Comparison of ENCODE assay signal across 8 mouse cellular contexts in the genomic region with DNA sequence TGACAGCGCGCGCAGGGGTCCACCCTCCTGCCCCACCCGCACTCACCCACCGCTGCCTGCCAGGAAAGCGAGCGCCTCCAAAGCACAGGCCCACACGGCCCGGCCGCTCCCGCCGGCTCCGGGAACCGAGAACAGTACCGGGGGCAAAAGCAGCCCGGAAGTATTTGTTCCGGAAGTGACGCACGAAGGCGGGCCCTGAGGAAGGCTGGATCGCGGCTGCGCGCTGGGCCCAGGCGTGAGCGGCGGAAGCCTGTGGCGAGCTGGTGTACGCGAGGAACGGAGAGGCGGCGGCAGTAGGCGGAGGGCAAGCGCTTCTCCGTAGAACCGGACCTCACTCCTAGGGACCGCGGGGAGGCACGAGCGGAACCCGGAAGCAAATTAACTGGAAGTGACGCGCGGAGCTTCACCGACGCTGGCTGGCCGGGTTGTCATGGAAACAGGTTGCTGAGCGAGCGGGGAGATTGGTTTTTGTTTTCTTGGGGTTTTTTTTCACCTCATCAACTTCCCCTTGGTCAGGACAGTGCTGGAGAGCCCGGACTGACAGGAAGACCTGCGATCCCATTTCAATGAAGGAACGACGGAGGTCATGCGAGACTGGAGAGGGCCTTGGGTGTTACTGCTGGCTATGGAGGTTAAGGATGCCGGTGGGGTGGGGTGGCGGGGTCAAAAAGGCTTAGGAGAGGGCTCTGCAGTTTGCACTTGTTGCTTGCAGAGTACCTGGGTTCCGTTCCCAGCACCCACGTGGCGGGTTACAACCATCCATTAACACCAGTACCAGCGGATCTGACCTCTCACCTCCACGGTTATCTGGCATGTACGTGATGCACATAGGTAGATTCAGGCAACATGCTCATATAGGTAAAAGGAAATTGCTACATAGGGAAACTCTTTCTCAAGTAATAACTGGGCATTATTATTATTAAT. TPM values are rescaled to one million over a fixed set of nuclear protein-coding genes. Genes with fewer than 3 reads are reported as not detected.
DNase-seq lines count a peak whose midpoint lies in the region; ATAC-seq and TF ChIP-seq lines count a peak whose summit lies in the region.

A gene (minus strand): TSS at position 175 of the 924 bp plus-strand sequence.

- H3K9ac ChIP-seq in ES-Bruce4 (ENCODE audit: low read depth, poor library complexity, severe bottlenecking), result peak within 1 kb of the TSS; percentile 72
- H3K9ac ChIP-seq in forebrain, embryonic 14.5 days (ENCODE audit: low read length), result peak within 1 kb of the TSS; percentile 96
- H3K9ac ChIP-seq in neural tube, embryonic 15.5 days (replicated peaks), result peak within 1 kb of the TSS; percentile 98

- no peaks in the 10 kb centered on the region for H3K9me3 ChIP-seq in ES-Bruce4 (replicated peaks; ENCODE audit: control insufficient read depth, insufficient read depth, low read length, poor library complexity, severe bottlenecking)
- no peaks in the 10 kb centered on the region for H3K9me3 ChIP-seq in forebrain, embryonic 14.5 days (replicated peaks; ENCODE audit: control insufficient read depth, low read length)
- H3K9me3 ChIP-seq in neural tube, embryonic 15.5 days (replicated peaks), result no peaks in the 10 kb centered on the region

- TF ChIP-seq POLR2A in ES-Bruce4 (IDR thresholded peaks at IDR 0.05; ENCODE audit: insufficient read depth, low read length), result no peak

- peak within 1 kb of the TSS; percentile 60 for H3K4me3 ChIP-seq in ES-Bruce4 (ENCODE audit: low read depth, low read length)
- peak within 1 kb of the TSS; percentile 100 for H3K4me3 ChIP-seq in forebrain, embryonic 14.5 days (ENCODE audit: low read depth, low read length)
- peak within 1 kb of the TSS; percentile 100 for H3K4me3 ChIP-seq in neural tube, embryonic 15.5 days (replicated peaks)

- DNase-seq in forebrain, embryonic 14.5 days (ENCODE audit: low spot score), result peak; percentile 95
- peak; percentile 94 to 96 for DNase-seq in heart, postnatal 14 days
- peak; percentile 93 for DNase-seq in layer of hippocampus, adult 11-12 months (ENCODE audit: low spot score)
- peak; percentile 94 to 95 for DNase-seq in lung, adult 18-20 months
- DNase-seq in testis, postnatal 14 days (ENCODE audit: low spot score), result peak; percentile 92

- H3K4me1 ChIP-seq in ES-Bruce4 (ENCODE audit: control insufficient read depth, insufficient read depth, low read length), result no peaks in the 10 kb centered on the region
- peaks cover 16% of the 10 kb centered on the region for H3K4me1 ChIP-seq in forebrain, embryonic 14.5 days (ENCODE audit: control insufficient read depth, insufficient read depth, low read length)
- peaks cover 44% of the 10 kb centered on the region for H3K4me1 ChIP-seq in neural tube, embryonic 15.5 days

- no peaks in the 10 kb centered on the region for H3K27me3 ChIP-seq in ES-Bruce4 (ENCODE audit: control insufficient read depth, insufficient read depth, low read length, poor library complexity, severe bottlenecking)
- no peaks in the 10 kb centered on the region for H3K27me3 ChIP-seq in forebrain, embryonic 14.5 days (replicated peaks; ENCODE audit: control insufficient read depth, insufficient read depth, low read length)
- no peaks in the 10 kb centered on the region for H3K27me3 ChIP-seq in neural tube, embryonic 15.5 days (replicated peaks)

- TF ChIP-seq EP300 in ES-Bruce4 (IDR thresholded peaks at IDR 0.05; ENCODE audit: insufficient read depth, low read depth, low read length), result no peak

- H3K4me2 ChIP-seq in forebrain, embryonic 14.5 days (ENCODE audit: low read length), result peak within 1 kb of the TSS; percentile 96
- H3K4me2 ChIP-seq in neural tube, embryonic 15.5 days, result peak within 1 kb of the TSS; percentile 96

- intact Hi-C loops in heart, postnatal 14 days (cut with DNase I), result no loop called here

- TF ChIP-seq CTCF in ES-Bruce4 (IDR thresholded peaks at IDR 0.05; ENCODE audit: low read depth, low read length), result no peak

- WGBS in forebrain, embryonic 14.5 days, result 2% methylated on average over 63 of the region's 63 CpGs
- 3% methylated on average over 63 of the region's 63 CpGs for WGBS in neural tube, embryonic 15.5 days

- 0 out of 2 replicates have a peak within 1 kb of the TSS, but pooled peaks have one; percentile 1 for H3K27ac ChIP-seq in ES-Bruce4 (ENCODE audit: insufficient read depth, low read length)
- peak within 1 kb of the TSS; percentile 98 for H3K27ac ChIP-seq in forebrain, embryonic 14.5 days (ENCODE audit: low read depth, low read length)
- peak within 1 kb of the TSS; percentile 99 for H3K27ac ChIP-seq in neural tube, embryonic 15.5 days (replicated peaks)

- no peaks in the 10 kb centered on the region for H3K36me3 ChIP-seq in ES-Bruce4 (ENCODE audit: control insufficient read depth, insufficient read depth, low read length, poor library complexity, severe bottlenecking)
- peaks cover 3% of the 10 kb centered on the region; the same call in 1 of the 2 replicates for H3K36me3 ChIP-seq in forebrain, embryonic 14.5 days (ENCODE audit: control insufficient read depth, insufficient read depth, low read length)
- H3K36me3 ChIP-seq in neural tube, embryonic 15.5 days, result peaks cover 3% of the 10 kb centered on the region; the same call in 1 of the 2 replicates

- ATAC-seq in cerebellum, adult (ENCODE audit: insufficient number of reproducible peaks, low FRiP score, low TSS enrichment), result peak; percentile 80
- ATAC-seq in forebrain, embryonic 14.5 days, result peak; percentile 90
- ATAC-seq in neural tube, embryonic 15.5 days (ENCODE audit: low FRiP score), result peak; percentile 85

RNA-seq across cellular contexts. Expression of the gene that starts here (rescaled TPM):
- polyA plus RNA-seq in ES-Bruce4 (2011; ENCODE audit: insufficient read depth, insufficient read length, low read depth, missing spikeins), result 13.6 and 18.9 TPM in 2 replicates
- 22.1 and 32.1 TPM in 2 replicates for polyA plus RNA-seq in forebrain, embryonic 14.5 days (2014; fragmentation: Nextera tagmentation; extraction: Ambion mirVana)
- total RNA-seq in heart, postnatal 14 days (2021), result 10 to 100 TPM; 18.2 to 20.9 TPM
- polyA plus RNA-seq in neural tube, embryonic 15.5 days (2015; fragmentation: Nextera tagmentation; extraction: Ambion mirVana), result 27.0 and 28.6 TPM in 2 replicates

Comparison
In these comparisons a context has a peak if more than half of its experiments do, and no peak if none do; other contexts are left out.
1. Peak in every context shown above with its lines: DNase-seq, ATAC-seq, H3K4me3 ChIP-seq and H3K27ac ChIP-seq.
2. H3K27ac ChIP-seq: peak in every context shown above with its lines; median percentile 99 in neural tube, embryonic 15.5 days; 98 in forebrain, embryonic 14.5 days; 1 in ES-Bruce4.